Mouse (Mus musculus): Measurements from ENCODE around the gene Dock8. TPM values are rescaled to one million over a fixed set of nuclear protein-coding genes. Genes with fewer than 3 reads are reported as not detected.

Dock8 gene
- total RNA-seq, 2 experiments from 2014 or later: 3.4 to 3.7 TPM

DNA sequence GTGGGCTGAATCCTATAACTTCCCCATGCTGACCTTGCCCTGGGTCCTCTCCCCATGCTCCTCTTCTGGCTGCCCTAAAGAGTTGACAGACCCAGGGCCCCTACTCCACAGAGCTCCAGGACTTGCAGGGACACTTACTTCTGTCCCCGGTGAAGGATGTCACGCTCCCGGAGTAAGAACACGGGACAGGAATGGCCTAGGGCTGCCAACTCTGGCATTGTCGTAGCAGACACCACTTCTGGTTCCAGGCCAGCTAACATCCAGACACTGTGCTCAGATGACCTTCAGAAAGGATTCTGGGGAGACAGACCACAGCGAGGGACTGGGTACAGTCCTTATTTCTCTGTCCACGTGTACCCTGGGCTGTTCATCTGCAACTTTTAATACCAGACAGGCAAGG, 155.9 kb downstream of the Dock8 start:
- intact Hi-C loops (cut with DNase I): no loop called here
- DNase-seq (ENCODE audit: low spot score in 2 of 2): no peak

DNA sequence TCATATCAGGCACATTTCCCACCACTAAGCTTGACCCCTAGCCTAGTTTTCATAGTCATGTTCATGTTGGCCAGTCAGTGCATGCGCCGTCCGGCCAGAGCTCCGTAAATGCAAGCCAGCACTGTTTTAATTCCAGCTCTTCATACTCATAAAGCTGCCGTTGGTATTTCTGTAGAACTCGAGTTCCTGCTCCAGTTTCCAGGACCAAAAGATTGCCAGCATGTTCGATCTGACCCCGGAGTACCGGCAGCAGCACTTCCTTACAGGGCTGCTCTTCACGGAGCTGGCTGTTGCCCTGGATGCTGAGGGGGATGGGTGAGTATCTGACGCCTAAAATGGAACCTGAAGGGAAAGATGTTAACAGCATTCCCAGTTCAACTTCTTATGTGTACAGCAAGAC, 156.4 kb downstream of the Dock8 start:
- intact Hi-C loops (cut with DNase I): no loop called here
- DNase-seq (ENCODE audit: low spot score in 2 of 2): no peak

DNA sequence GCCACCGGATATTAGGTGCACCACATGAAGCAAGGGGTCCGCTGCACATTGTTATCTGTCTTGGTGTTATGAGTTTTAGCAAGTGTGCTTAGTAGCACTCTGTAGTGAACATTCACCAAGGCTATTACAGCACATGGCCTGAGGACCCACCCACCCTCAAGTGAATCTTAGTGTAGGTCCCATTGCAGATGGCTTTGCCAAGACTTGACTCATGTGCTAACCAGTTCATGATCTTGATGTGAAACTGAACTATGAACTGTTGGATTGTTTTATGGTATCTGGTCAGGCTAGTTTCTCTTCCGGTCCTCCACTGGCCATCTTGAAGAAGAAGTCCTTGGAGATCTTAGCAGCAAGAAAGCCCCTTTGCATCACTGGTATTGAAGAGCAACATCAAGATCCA, 162.9 kb downstream of the Dock8 start:
- intact Hi-C loops (cut with DNase I): no loop called here
- DNase-seq (ENCODE audit: low spot score in 2 of 2): no peak

DNA sequence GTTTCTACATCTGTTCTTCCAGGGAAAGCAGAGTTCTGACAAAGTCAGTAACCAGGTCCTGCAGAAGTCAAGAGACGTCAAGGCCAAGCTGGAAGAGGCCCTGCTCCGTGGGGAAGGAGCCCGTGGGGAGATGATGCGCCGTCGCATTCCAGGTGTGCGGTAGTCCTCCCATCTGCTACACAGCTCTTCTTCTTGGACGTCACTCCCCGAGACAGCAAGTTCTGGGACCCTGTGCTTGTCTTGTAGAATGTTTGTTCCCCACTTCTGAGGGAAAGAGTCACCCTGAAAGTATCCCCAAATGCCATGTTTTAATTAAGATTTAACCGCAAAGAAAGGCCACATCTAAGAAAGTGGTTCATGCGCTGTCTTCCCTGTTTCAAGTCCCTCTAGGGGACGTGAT, 164.1 kb downstream of the Dock8 start:
- no peak for DNase-seq (ENCODE audit: low spot score in 2 of 2)
- intact Hi-C loops (cut with DNase I): no loop called here

DNA sequence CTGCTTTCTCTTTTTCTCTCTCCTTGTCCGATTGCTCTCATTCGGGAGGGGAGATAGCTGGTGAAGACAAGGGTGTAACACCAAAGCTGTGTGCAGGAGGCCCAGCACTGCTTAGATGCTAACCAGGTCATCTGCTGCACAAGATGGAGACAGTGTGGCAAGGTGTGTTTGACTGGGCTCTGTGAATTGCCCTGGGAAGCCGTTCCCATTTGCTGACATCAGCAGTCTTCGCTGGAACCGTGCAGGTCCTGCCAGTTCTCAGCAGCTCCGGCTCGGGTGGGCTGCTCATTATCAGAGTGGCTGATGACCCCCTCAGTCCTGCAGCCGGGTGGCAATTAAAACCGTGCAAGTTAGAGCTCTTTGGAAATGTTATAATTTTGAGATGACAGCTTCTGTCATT, 167.1 kb downstream of the Dock8 start:
- intact Hi-C loops (cut with DNase I): no loop called here
- DNase-seq (ENCODE audit: low spot score in 2 of 2): no peak

DNA sequence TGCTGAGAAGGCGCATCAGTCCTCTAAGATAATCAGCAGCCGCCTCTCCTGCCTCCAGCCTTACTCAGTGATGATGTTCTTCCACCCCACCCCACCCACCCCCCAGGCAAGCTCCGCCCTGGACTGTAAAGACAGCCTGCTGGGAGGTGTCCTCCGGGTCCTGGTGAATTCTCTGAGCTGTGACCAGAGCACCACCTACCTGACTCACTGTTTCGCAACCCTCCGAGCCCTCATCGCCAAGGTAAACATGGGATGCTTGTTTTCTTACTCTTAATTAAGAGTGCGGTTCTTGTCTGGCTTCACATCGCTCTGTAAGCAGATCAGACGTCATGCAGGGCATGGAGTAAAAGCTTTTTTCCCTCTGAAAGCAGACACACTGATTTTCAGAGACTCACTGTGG, 172.1 kb downstream of the Dock8 start:
- DNase-seq (ENCODE audit: low spot score in 2 of 2): no peak
- intact Hi-C loops (cut with DNase I): no loop called here

DNA sequence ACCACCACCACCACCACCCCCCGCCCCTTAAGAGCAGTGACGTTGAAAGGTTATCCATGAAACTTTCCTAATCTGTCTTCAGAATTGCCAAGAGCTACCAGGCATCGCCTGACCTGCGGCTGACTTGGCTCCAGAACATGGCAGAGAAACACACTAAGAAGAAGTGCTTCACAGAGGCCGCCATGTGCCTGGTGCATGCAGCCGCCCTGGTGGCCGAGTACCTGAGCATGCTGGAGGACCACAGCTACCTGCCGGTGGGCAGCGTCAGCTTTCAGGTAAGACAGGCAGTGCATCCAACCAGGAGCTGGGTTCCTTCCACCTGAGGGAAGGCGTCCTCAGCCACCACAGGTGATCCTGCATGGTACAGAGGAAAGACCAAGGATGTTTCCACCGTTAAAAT, 177.4 kb downstream of the Dock8 start:
- no peak for DNase-seq (ENCODE audit: low spot score in 2 of 2)
- intact Hi-C loops (cut with DNase I): no loop called here

DNA sequence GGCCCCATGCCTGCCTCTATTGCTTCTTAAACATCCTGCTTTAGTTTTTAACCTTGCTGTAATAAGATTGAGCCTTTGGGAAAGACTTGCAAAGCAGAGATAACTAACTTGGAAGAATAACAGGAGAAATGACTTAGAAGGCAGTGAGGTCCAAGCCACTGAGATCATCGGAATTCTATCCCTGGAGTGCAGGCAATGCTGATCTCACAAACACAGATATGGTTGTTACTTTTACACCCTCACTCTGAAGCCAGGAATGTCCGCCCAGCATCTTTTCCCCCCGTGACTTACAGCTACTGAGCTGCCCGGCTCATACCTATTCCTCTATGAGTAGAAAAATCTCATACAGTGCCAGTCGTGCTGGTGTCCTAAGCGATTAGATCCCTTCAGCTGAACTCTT, 180.7 kb downstream of the Dock8 start:
- no peak for DNase-seq (ENCODE audit: low spot score in 2 of 2)
- intact Hi-C loops (cut with DNase I): no loop called here

DNA sequence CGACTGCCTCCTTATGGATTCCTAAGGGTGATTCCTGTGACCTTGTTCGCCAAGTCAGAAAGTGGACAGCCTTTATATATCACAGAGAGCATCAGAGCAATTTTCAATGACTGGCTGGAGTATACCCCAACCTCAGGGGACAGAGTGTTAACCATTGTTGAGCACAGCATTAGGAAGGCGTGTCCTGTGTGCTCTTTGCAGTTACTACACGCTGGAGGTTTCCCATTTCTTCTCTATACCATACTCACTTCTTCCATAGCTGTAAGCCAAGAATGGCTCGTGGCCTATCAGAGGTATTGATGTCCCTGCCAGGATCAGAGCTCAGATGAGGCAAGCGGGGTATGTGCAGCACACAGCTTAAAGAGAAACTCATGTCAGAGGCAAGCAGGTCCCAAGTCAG, 181.2 kb downstream of the Dock8 start:
- no peak for DNase-seq (ENCODE audit: low spot score in 2 of 2)
- intact Hi-C loops (cut with DNase I): no loop called here

DNA sequence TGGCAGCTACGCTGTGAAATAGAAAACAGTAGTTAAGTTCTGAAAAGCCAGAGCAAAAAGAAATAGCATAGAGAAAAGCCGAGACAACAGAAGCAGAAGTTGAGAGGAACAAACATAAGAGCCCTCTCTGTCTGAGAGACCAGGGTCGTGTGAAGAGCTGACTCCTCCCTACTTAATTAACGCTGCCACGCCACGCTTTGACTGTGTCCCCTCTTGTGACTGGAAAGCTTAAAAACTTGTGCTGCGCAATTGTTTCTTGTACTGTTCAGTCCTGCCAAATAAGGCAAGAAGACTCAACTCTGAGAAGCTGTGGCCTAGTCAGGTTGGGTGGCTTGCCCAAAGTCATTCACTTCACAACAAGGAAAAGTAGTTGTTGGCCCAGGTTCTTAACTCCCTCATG, 184.7 kb downstream of the Dock8 start:
- peak in 1 of 2 experiments; percentile 6 for DNase-seq (ENCODE audit: low spot score in 2 of 2)
- intact Hi-C loops (cut with DNase I): no loop called here

DNA sequence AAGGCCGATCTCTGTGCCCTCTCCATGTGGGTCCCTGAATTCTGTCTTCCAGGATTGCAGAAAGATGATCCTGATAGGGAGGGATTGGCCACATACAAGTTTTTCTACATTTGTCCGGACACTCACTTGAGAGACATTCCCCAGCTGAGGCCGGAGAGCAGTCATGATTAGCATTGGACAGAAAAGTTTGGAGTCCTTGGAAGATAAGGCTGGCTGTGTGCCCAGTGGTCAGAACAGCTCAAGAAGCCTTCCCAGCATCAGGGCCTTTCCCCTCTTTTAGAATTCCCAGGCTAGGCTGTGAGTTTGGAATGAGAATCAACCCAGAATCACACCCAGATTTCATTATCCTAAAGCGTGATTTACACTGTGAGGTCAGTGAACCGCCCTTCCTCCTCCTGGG, 187.0 kb downstream of the Dock8 start:
- no peak for DNase-seq (ENCODE audit: low spot score in 2 of 2)
- intact Hi-C loops (cut with DNase I): no loop called here

DNA sequence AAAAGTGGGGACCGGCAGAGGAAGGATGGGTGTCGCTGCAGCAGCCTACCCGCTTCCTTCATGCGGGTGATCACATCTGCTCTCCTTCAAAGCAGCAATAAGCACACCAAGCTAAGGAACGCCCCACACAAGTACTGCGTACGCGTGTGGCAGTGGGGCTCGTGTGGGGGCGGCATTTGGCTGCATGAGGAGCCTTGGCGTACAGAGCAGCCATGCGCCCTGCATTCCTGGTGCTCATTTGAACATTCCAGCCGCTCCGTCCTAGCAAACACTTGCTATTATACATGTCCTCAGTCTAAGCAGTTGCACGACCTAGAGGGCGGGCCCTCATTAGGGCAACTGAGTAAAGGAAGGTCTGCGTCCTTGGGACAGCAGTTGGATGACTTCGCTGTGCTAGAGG, 188.3 kb downstream of the Dock8 start:
- DNase-seq (ENCODE audit: low spot score in 2 of 2): peak in 1 of 2 experiments; percentile 26
- intact Hi-C loops (cut with DNase I): no loop called here

DNA sequence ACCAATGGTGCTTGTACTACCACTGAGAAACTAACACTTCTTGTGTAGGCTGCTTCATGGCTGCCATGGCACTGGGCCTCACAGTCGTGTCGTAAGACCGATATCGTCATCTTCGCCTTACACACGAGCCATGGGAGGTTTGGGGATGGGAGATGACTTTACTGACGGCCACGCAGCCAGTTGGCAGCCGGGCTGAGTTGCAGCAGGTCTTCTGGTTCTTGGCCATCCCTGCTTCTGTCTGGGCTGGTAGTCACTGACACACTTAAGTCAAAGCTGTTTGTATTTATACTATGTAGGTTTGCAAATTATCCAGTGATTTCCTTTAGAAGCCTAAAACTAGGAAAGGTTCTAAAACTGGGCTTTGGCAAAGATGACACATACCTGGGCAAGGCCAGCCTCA, 194.4 kb downstream of the Dock8 start:
- intact Hi-C loops (cut with DNase I): no loop called here
- no peak for DNase-seq (ENCODE audit: low spot score in 2 of 2)

DNA sequence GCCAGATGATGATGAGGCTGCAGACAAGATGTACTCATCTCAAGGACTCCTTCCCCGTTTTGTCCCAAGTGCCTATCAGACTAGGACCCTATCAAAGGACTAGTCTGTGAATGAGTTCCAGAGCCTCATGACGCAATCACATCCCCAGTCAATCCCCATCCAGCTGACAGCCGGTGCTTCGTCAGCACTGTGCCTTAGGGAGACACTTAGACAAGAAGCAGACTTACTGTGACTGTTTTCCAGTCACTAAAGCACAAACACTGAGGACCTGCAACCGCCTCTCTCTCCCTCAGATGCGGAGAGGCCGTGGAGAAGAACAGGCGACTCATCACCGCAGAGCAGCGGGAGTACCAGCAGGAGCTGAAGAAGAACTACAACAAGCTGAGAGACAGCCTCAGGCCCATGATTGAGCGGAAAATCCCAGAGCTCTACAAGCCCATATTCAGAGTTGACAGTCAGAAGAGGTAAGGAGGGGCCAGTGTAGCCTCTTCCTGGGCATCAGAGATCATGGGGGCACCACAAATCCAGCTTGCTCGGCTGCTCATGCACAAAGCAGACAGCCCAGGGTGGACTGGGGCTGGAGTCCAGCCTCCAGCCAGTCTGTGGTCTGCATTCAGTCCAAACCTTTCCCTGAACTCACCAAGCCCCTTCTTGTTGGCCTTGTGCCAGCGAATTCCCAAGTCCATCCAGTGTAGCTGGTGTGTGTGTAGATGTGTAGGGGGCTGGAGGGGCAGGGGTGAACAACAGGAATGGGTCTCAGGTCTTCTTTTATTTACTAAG, 200.9 kb downstream of the Dock8 start:
- intact Hi-C loops (cut with DNase I): no loop called here
- DNase-seq (ENCODE audit: low spot score in 2 of 2): no peak

DNA sequence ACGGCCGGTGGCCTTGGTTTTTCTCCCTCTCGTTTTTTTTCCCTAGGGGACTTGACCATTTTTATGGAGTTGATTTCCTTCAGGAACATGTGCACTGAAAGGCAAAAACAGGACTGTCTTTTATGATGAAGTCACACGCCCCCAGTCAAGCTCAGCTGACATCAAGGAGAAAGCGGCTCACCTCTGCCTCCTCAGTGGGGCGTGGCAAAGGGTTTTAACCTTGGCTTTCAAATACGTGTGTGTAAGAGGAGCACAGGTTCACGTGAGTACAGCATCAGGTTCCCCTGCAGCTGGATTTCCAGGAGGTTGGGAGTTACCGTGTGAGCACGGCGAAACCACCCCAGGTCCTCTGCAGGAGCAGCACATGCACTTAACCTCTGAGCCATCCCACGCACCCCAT, 203.7 kb downstream of the Dock8 start:
- intact Hi-C loops (cut with DNase I): no loop called here
- no peak for DNase-seq (ENCODE audit: low spot score in 2 of 2)

DNA sequence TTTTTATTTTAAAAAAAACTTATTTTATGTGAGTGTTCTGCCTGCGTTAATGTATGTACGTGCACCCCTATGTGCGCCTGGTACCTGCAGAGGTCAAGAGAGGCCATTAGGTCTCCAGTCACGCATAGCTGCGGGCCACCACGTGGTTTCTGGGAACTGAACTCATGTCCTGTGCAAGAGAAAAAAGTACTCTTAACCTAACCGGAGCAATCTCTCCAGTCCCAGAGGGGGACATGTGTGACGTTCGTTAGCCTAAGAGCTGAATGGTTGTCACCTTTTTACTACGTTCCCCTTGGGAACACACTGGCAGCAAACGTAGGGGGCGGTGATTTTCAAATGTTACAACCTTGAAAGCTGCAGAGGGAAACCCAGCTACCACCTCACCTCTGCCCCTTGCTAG, 207.6 kb downstream of the Dock8 start:
- no peak for DNase-seq (ENCODE audit: low spot score in 2 of 2)
- intact Hi-C loops (cut with DNase I): no loop called here

DNA sequence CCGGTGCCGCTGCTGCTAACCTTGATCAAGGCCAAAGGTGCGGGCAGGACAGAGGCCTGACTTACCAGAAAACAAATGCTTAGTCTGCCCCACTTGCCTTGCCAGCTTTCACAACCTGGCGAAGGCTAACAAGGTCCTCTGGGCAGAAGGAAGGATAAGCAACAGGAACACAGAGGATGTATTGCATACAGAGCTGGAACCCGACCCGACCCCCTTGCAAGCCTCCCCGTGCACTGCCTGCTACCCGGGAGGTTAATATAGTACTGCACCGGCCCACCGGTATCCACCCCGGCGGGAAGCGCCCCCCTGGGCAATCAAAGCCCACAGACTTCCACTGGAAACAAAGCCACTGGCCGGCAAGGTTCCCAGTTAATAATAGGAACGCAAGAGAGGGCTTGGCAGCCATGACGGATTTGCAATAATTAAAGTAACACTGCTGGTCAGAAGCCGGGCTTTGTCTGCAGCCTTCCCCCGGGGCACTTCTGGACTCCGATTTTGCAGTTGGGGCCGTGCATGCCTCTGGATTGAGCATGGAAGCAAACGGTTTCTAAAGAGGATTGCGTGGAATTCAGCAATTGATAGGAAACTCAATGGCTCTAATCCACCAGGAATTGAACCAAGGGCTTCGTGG, 208.5 kb downstream of the Dock8 start:
- intact Hi-C loops (cut with DNase I): no loop called here
- peak in 1 of 2 experiments; percentile 29 for DNase-seq (ENCODE audit: low spot score in 2 of 2)

DNA sequence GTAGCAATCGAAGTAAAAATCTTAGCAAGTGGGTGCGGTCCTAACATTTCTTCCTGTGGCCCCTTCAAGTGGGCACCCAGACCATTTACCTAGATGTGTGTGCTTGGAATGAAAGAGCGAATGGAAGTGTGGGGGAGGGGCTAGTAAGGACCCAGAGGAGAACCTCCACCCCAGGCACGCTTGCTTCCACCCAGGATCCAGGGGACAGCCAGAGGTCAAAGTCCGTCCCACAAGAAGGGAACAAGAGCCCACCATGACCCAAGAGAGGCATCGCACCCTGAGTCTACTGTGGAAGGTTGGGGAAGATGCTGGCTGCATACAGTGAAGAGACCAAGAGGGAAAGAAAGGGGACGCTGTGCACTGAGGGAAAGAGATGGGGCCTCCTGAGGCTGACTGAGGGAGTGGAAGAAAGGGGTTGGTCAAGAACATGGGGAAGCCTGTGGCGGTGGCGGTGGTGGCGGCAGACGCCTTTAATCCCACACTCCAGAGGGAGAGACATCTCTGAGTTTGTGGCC, 209.3 kb downstream of the Dock8 start:
- no peak for DNase-seq (ENCODE audit: low spot score in 2 of 2)
- intact Hi-C loops (cut with DNase I): no loop called here

DNA sequence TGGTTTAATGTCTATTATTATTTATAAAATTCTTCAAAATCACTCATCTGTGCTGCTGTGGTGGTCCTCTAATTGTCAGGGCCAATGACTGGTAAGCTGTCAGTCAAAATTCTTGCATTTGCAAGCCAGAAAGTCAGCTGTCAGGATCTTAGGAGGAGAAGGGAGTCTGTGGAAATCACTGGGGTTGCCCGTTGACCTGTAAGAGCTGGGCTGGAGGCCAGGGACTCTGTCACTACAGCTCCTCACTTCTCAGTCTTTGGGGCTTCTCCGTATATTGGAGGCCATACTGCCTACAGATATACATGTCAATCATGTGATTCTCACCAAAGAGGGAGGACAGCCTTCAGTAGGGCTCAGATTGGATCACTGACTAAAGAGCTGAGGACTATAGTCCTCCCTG, 221.3 kb downstream of the Dock8 start:
- intact Hi-C loops (cut with DNase I): no loop called here
- no peak for DNase-seq (ENCODE audit: low spot score in 2 of 2)

DNA sequence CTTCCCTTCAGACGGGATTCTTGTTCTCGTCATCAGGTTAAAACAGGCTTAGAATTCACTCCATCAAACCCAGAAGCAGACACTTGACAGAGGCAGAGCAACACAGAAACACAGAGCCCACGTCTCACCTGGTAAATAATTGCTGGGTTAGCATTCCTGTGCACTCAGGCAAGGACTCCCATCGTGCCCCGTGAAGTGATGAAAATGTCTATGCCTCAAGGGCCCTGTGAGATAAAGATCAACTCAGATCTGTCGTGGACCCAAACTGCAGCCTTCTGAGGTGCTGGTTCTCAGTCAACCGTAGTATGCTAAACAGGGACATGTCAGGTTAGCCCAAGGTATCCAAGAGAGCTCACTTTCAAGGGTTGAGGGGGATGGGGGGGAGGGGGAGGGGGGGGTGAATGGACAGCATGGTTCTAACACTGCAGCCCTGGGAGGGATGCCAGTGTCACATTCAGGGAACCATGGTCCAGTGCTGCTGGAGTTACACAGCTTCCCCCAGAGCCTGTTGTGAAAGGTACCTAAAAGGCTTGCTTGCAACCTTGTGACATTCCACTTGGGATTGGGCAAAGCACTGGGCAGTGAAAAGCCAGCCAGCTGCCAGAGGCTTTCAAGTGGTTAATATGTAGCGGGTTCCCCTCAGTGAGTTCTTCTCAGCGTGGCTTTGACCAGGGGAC, 222.8 kb downstream of the Dock8 start:
- intact Hi-C loops (cut with DNase I): no loop called here
- no peak for DNase-seq (ENCODE audit: low spot score in 2 of 2)
